Mouse (Mus musculus): ENCODE measurements around the gene Gapdhs. TPM values are rescaled to one million over a fixed set of nuclear protein-coding genes. Genes with fewer than 3 reads are reported as not detected.

Gapdhs gene
- total and polyA plus RNA-seq, 3 experiments, result not detected

GRCm38 (mm10) chr7:30719669-30720068 is 23.8 kb downstream of the Gapdhs start:
- no peak overlapping the region for H3K4me3 ChIP-seq (ENCODE audit: low read depth, low read length)
- TF ChIP-seq TAL1 (conservative IDR thresholded peaks at IDR 0.05; ENCODE audit: low read depth, low read length) (no peak), CTCF (IDR thresholded peaks at IDR 0.05; ENCODE audit: low read depth, low read length) (no peak)

DNA sequence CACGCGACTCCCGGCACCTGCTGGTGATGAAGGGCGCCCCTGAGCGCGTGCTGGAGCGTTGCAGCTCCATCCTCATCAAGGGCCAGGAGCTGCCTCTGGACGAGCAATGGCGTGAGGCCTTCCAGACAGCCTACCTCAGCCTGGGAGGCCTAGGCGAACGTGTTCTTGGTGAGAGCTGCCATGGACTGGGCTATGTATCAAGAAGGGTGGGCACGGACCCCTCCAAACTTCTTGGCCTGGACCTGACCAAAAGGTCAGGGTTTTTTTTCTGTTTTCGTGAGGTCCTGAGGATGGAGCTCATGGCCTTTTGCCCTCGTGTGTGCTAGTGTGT is 25.8 kb downstream of the Gapdhs start:
- ATAC-seq (ENCODE audit: extremely low read depth, insufficient number of reproducible peaks, low FRiP score, poor library complexity, severe bottlenecking) (no peak), DNase-seq (ENCODE audit: low spot score) (no peak)
- Histone ChIP-seq H3K27me3 (ENCODE audit: insufficient read depth, low read length) (peaks cover 31% of the 10 kb centered on the region; the same call in 1 of the 2 replicates), H3K4me3 (ENCODE audit: low read depth, low read length) (peak overlapping the region; percentile 14; the same call in 1 of the 2 replicates), H3K9me3 (replicated peaks) (no peaks in the 10 kb centered on the region), H3K36me3 (replicated peaks) (no peaks in the 10 kb centered on the region), H3K4me1 (ENCODE audit: insufficient read depth, low read depth, low read length) (peaks cover 4% of the 10 kb centered on the region; the same call in 1 of the 2 replicates)
- TF ChIP-seq GATA2 (IDR thresholded peaks at IDR 0.05; ENCODE audit: borderline replicate concordance, low read depth, low read length) (no peak), TAL1 (conservative IDR thresholded peaks at IDR 0.05; ENCODE audit: low read depth, low read length) (no peak), CTCF (IDR thresholded peaks at IDR 0.05; ENCODE audit: low read depth, low read length) (no peak), GATA1 (IDR thresholded peaks at IDR 0.05; ENCODE audit: borderline replicate concordance, low read length) (no peak), POLR2AphosphoS5 (IDR thresholded peaks at IDR 0.05; ENCODE audit: insufficient replicate concordance, low read depth, low read length) (no peak)

More at GRCm38 (mm10) chr7:30719669-30720068, 23.8 kb downstream of the Gapdhs start:
- H3K4me1 ChIP-seq (ENCODE audit: insufficient read depth, low read depth, low read length), result peaks cover 4% of the 10 kb centered on the region; the same call in 1 of the 2 replicates
- ATAC-seq (ENCODE audit: extremely low read depth, insufficient number of reproducible peaks, low FRiP score, poor library complexity, severe bottlenecking) (no peak), DNase-seq (ENCODE audit: low spot score) (no peak)
- peaks cover 28% of the 10 kb centered on the region; the same call in 1 of the 2 replicates for H3K27me3 ChIP-seq (ENCODE audit: insufficient read depth, low read length)
- H3K9me3 ChIP-seq (replicated peaks), result no peaks in the 10 kb centered on the region
- peaks cover 3% of the 10 kb centered on the region for H3K36me3 ChIP-seq (replicated peaks)

DNA sequence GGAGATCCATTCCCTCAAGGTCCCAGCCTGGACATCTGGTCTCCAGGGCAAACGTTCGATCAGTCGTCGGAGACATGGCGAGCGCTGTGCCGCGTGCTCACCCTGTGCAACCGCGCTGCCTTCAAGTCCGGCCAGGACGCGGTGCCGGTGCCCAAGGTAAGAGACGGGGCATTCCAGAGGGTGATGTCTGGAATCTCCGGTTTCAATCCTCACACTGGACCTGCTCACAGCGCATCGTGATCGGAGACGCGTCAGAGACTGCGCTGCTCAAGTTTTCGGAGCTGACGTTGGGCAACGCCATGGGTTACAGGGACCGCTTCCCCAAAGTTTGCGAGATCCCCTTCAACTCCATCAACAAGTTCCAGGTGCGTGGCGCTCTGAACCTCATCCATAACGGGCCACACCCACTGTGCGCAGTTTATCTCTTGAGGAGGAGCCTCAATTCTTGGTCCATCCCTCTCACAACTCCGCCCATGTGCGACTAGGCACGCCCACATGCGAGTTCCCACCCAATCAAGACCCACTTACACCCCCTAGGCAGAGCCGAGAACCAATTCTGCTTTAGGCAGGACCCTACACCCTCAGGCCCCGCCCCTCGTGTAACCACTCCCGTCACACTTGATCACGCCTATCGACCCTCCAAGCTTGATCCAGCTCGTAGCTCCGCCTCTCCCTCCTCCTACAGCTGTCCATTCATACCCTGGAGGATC is 26.3 kb downstream of the Gapdhs start:
- H3K36me3 ChIP-seq (replicated peaks), result no peaks in the 10 kb centered on the region
- H3K4me3 ChIP-seq (ENCODE audit: low read depth, low read length), result peak overlapping the region; percentile 14; the same call in 1 of the 2 replicates
- H3K27me3 ChIP-seq (ENCODE audit: insufficient read depth, low read length), result peaks cover 28% of the 10 kb centered on the region; the same call in 1 of the 2 replicates
- peaks cover 4% of the 10 kb centered on the region; the same call in 1 of the 2 replicates for H3K4me1 ChIP-seq (ENCODE audit: insufficient read depth, low read depth, low read length)
- no peak for TF ChIP-seq TAL1 (conservative IDR thresholded peaks at IDR 0.05; ENCODE audit: low read depth, low read length)
- no peak for TF ChIP-seq GATA1 (IDR thresholded peaks at IDR 0.05; ENCODE audit: borderline replicate concordance, low read length)
- no peak for TF ChIP-seq GATA2 (IDR thresholded peaks at IDR 0.05; ENCODE audit: borderline replicate concordance, low read depth, low read length)
- TF ChIP-seq CTCF (IDR thresholded peaks at IDR 0.05; ENCODE audit: low read depth, low read length), result no peak
- TF ChIP-seq POLR2AphosphoS5 (IDR thresholded peaks at IDR 0.05; ENCODE audit: insufficient replicate concordance, low read depth, low read length), result no peak
- DNase-seq (ENCODE audit: low spot score) (no peak), ATAC-seq (ENCODE audit: extremely low read depth, insufficient number of reproducible peaks, low FRiP score, poor library complexity, severe bottlenecking) (no peak)
- H3K9me3 ChIP-seq (replicated peaks), result no peaks in the 10 kb centered on the region

- ATAC-seq (ENCODE audit: extremely low read depth, insufficient number of reproducible peaks, low FRiP score, poor library complexity, severe bottlenecking) (no peak), DNase-seq (ENCODE audit: low spot score) (no peak)
- no peak within 1 kb of the TSS for H3K4me3 ChIP-seq (ENCODE audit: low read depth, low read length)
- no peaks in the 10 kb centered on the region for H3K36me3 ChIP-seq (replicated peaks)
- TF ChIP-seq CTCF (IDR thresholded peaks at IDR 0.05; ENCODE audit: low read depth, low read length) (no peak), POLR2AphosphoS5 (IDR thresholded peaks at IDR 0.05; ENCODE audit: insufficient replicate concordance, low read depth, low read length) (no peak), GATA2 (IDR thresholded peaks at IDR 0.05; ENCODE audit: borderline replicate concordance, low read depth, low read length) (no peak), TAL1 (conservative IDR thresholded peaks at IDR 0.05; ENCODE audit: low read depth, low read length) (no peak), GATA1 (IDR thresholded peaks at IDR 0.05; ENCODE audit: borderline replicate concordance, low read length) (no peak)
- peaks cover 25% of the 10 kb centered on the region; the same call in 1 of the 2 replicates for H3K27me3 ChIP-seq (ENCODE audit: insufficient read depth, low read length)
- H3K9me3 ChIP-seq (replicated peaks), result no peaks in the 10 kb centered on the region
- no peaks in the 10 kb centered on the region for H3K4me1 ChIP-seq (ENCODE audit: insufficient read depth, low read depth, low read length)
Measured at GRCm38 (mm10) chr7:30711942-30712341, 31.5 kb downstream of the Gapdhs start, which contains the start of gene Atp4a. Gene Atp4a (plus strand): TSS chr7:30712209.

- H3K27me3 ChIP-seq (ENCODE audit: insufficient read depth, low read length), result peaks cover 18% of the 10 kb centered on the region; the same call in 1 of the 2 replicates
- no peaks in the 10 kb centered on the region for H3K36me3 ChIP-seq (replicated peaks)
- no peaks in the 10 kb centered on the region for H3K9me3 ChIP-seq (replicated peaks)
- no peak overlapping the region for H3K4me3 ChIP-seq (ENCODE audit: low read depth, low read length)
- no peak for TF ChIP-seq GATA2 (IDR thresholded peaks at IDR 0.05; ENCODE audit: borderline replicate concordance, low read depth, low read length)
- no peak for TF ChIP-seq TAL1 (conservative IDR thresholded peaks at IDR 0.05; ENCODE audit: low read depth, low read length)
- no peak for TF ChIP-seq CTCF (IDR thresholded peaks at IDR 0.05; ENCODE audit: low read depth, low read length)
- no peak for TF ChIP-seq POLR2AphosphoS5 (IDR thresholded peaks at IDR 0.05; ENCODE audit: insufficient replicate concordance, low read depth, low read length)
- no peak for TF ChIP-seq GATA1 (IDR thresholded peaks at IDR 0.05; ENCODE audit: borderline replicate concordance, low read length)
- no peak for ATAC-seq (ENCODE audit: extremely low read depth, insufficient number of reproducible peaks, low FRiP score, poor library complexity, severe bottlenecking)
- peaks cover 4% of the 10 kb centered on the region; the same call in 1 of the 2 replicates for H3K4me1 ChIP-seq (ENCODE audit: insufficient read depth, low read depth, low read length)
- DNase-seq (ENCODE audit: low spot score), result no peak
Measured at GRCm38 (mm10) chr7:30707441-30707840, 36.0 kb downstream of the Gapdhs start.

DNA sequence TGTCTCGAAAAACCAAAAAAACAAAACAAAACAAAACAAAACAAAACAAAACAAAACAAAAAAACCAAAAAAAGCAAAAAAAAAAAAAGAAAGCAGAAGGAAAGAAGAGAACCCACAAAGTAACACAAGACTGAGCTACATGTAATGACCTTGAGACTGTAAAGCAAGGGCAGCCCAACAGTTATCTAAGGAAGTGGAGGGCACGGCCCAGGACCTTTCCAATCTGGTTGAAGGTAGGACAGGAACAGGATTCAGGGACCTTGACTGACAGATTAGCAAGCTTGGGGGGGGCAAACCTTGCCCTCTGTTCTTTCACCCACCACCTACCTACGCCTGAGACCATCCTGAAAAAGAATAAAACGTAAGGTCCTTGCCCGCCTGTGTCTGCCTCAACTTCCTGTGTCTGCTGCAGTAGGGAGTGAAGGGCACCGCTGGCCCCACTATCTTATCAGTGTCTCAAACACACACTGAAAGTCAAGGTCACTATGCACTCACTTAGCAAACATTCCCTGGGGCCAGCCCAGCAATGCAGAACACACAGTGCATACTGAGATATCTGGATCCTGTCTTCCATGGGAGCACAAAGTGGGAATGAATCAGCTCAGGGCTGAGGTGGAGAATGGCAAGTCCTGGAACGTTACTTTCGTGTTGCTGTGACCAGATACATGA is 37.1 kb downstream of the Gapdhs start:
- H3K4me3 ChIP-seq (ENCODE audit: low read depth, low read length), result no peak overlapping the region
- ATAC-seq (ENCODE audit: extremely low read depth, insufficient number of reproducible peaks, low FRiP score, poor library complexity, severe bottlenecking), result peak; percentile 28

More for the DNA sequence above, 37.1 kb downstream of the Gapdhs start:
- peaks cover 4% of the 10 kb centered on the region; the same call in 1 of the 2 replicates for H3K4me1 ChIP-seq (ENCODE audit: insufficient read depth, low read depth, low read length)
- no peak for DNase-seq (ENCODE audit: low spot score)
- H3K9me3 ChIP-seq (replicated peaks), result no peaks in the 10 kb centered on the region
- H3K27me3 ChIP-seq (ENCODE audit: insufficient read depth, low read length), result peaks cover 15% of the 10 kb centered on the region
- no peaks in the 10 kb centered on the region for H3K36me3 ChIP-seq (replicated peaks)
- TF ChIP-seq GATA1 (IDR thresholded peaks at IDR 0.05; ENCODE audit: borderline replicate concordance, low read length), result no peak
- no peak for TF ChIP-seq TAL1 (conservative IDR thresholded peaks at IDR 0.05; ENCODE audit: low read depth, low read length)
- TF ChIP-seq CTCF (IDR thresholded peaks at IDR 0.05; ENCODE audit: low read depth, low read length), result no peak
- no peak for TF ChIP-seq GATA2 (IDR thresholded peaks at IDR 0.05; ENCODE audit: borderline replicate concordance, low read depth, low read length)
- no peak for TF ChIP-seq POLR2AphosphoS5 (IDR thresholded peaks at IDR 0.05; ENCODE audit: insufficient replicate concordance, low read depth, low read length)

Data from G1E (cell line).